Mouse (Mus musculus) embryonic facial prominence, embryonic 13.5 days (tissue): Measurements from ENCODE around the gene Mdm2. TPM values are rescaled to one million over a fixed set of nuclear protein-coding genes. Genes with fewer than 3 reads are reported as not detected.

Experiments used
- ATAC-seq: fragments of 200-750 bp; cut with Nextera tagmentation; 2 replicates; pipeline ENCODE4 v1.8.0; 2017; ENCODE audit warnings: low read depth; ENCODE audit not compliant: insufficient number of reproducible peaks, insufficient read depth, low FRiP score, low TSS enrichment
- H3K27ac ChIP-seq: fragments of 300-500 bp; sonication (generic); 2 replicates; pipeline ENCODE4 v1.5.1; 2015; ENCODE audit warnings: moderate library complexity, mild to moderate bottlenecking, inconsistent platforms
- H3K27me3 ChIP-seq: fragments of 300-500 bp; sonication (generic); 2 replicates; pipeline ENCODE4 v1.6.1; 2015; ENCODE audit warnings: mild to moderate bottlenecking, inconsistent platforms
- H3K36me3 ChIP-seq: fragments of 300-500 bp; sonication (generic); 2 replicates; pipeline ENCODE4 v1.6.1; 2015; ENCODE audit warnings: mild to moderate bottlenecking, inconsistent platforms
- H3K4me1 ChIP-seq: fragments of 300-500 bp; sonication (generic); 2 replicates; pipeline ENCODE4 v1.6.1; 2015; ENCODE audit warnings: inconsistent platforms
- H3K4me2 ChIP-seq: fragments of 300-500 bp; sonication (generic); 2 replicates; pipeline ENCODE4 v1.6.1; 2015; ENCODE audit warnings: moderate library complexity, mild to moderate bottlenecking, inconsistent platforms
- H3K4me3 ChIP-seq: fragments of 300-500 bp; sonication (generic); 2 replicates; pipeline ENCODE4 v1.5.1; 2015; ENCODE audit warnings: mild to moderate bottlenecking, inconsistent platforms
- H3K9ac ChIP-seq: fragments of 300-500 bp; sonication (generic); 2 replicates; pipeline ENCODE4 v1.6.1; 2015; ENCODE audit warnings: mild to moderate bottlenecking, inconsistent platforms
- H3K9me3 ChIP-seq: fragments of 300-500 bp; sonication (generic); 2 replicates; pipeline ENCODE4 v1.6.1; 2016; ENCODE audit warnings: inconsistent platforms
- WGBS: fragments of 180-500 bp; shearing (Covaris S2); methylation state at CpG from one replicate; pipeline ENCODE4 v1.1.7; 2015; ENCODE audit warnings: mixed read lengths; 5-methylcytosine and 5-hydroxymethylcytosine counted together
- polyA plus RNA-seq: library from polyadenylated mRNA; unstranded; fragments of >200 nt; fragmentation: Nextera tagmentation; extraction: Ambion mirVana; gene quantifications from 2 replicates; pipeline ENCODE4 v1.2.1, GENCODE M21; 2015

The Mdm2 gene
- polyA plus RNA-seq, 1 experiment from 2014 or later: 49.3 TPM

GRCm38 (mm10) chr10:117730140-117730539, 19.6 kb upstream of the Mdm2 start:
- H3K36me3 ChIP-seq: peaks cover 6% of the 10 kb centered on the region
- 92% methylated on average over 7 of the region's 7 CpGs for whole genome bisulfite sequencing
- ATAC-seq: no peak

GRCm38 (mm10) chr10:117729139-117729814, 18.7 kb upstream of the Mdm2 start:
- Histone ChIP-seq H3K4me2 (no peak overlapping the region), H3K27me3 (no peaks in the 10 kb centered on the region), H3K9me3 (no peaks in the 10 kb centered on the region), H3K4me1 (no peaks in the 10 kb centered on the region), H3K4me3 (no peak overlapping the region), H3K9ac (no peak overlapping the region), H3K36me3 (peaks cover 6% of the 10 kb centered on the region), H3K27ac (no peak overlapping the region)
- 60% methylated on average over 11 of the region's 11 CpGs for WGBS
- ATAC-seq: no peak

More at GRCm38 (mm10) chr10:117730140-117730539, 19.6 kb upstream of the Mdm2 start:
- H3K27ac ChIP-seq: no peak overlapping the region
- H3K9ac ChIP-seq: no peak overlapping the region
- H3K9me3 ChIP-seq: no peaks in the 10 kb centered on the region
- H3K4me2 ChIP-seq: no peak overlapping the region
- no peak overlapping the region for H3K4me3 ChIP-seq
- H3K4me1 ChIP-seq: no peaks in the 10 kb centered on the region
- no peaks in the 10 kb centered on the region for H3K27me3 ChIP-seq

- Histone ChIP-seq H3K4me1 (no peaks in the 10 kb centered on the region), H3K27ac (no peak overlapping the region), H3K4me2 (no peak overlapping the region), H3K9me3 (no peaks in the 10 kb centered on the region), H3K36me3 (peaks cover 6% of the 10 kb centered on the region), H3K4me3 (no peak overlapping the region), H3K27me3 (no peaks in the 10 kb centered on the region), H3K9ac (no peak overlapping the region)
- WGBS: 81% methylated on average over 5 of the region's 5 CpGs
- no peak for ATAC-seq
Observed at GRCm38 (mm10) chr10:117728574-117728973, 18.0 kb upstream of the Mdm2 start.

GRCm38 (mm10) chr10:117727518-117728110, 17.1 kb upstream of the Mdm2 start:
- Histone ChIP-seq H3K4me3 (no peak overlapping the region), H3K9me3 (no peaks in the 10 kb centered on the region), H3K4me1 (no peaks in the 10 kb centered on the region), H3K9ac (no peak overlapping the region), H3K27me3 (no peaks in the 10 kb centered on the region), H3K4me2 (no peak overlapping the region), H3K36me3 (peaks cover 1% of the 10 kb centered on the region; the same call in 1 of the 2 replicates), H3K27ac (no peak overlapping the region)
- ATAC-seq: no peak
- 78% methylated on average over 9 of the region's 9 CpGs for WGBS

GRCm38 (mm10) chr10:117726888-117727385, 16.4 kb upstream of the Mdm2 start:
- 93% methylated on average over 4 of the region's 4 CpGs for WGBS
- no peaks in the 10 kb centered on the region for H3K4me1 ChIP-seq
- H3K27me3 ChIP-seq: no peaks in the 10 kb centered on the region
- H3K9ac ChIP-seq: no peak overlapping the region
- H3K4me3 ChIP-seq: no peak overlapping the region
- H3K27ac ChIP-seq: no peak overlapping the region
- H3K36me3 ChIP-seq: no peaks in the 10 kb centered on the region
- no peak for ATAC-seq
- H3K9me3 ChIP-seq: no peaks in the 10 kb centered on the region
- no peak overlapping the region for H3K4me2 ChIP-seq

GRCm38 (mm10) chr10:117726350-117726749, 15.8 kb upstream of the Mdm2 start:
- Histone ChIP-seq H3K27ac (no peak overlapping the region), H3K9ac (no peak overlapping the region), H3K36me3 (no peaks in the 10 kb centered on the region), H3K4me1 (no peaks in the 10 kb centered on the region), H3K9me3 (no peaks in the 10 kb centered on the region), H3K27me3 (no peaks in the 10 kb centered on the region), H3K4me3 (no peak overlapping the region), H3K4me2 (no peak overlapping the region)
- 86% methylated on average over 4 of the region's 4 CpGs for WGBS
- ATAC-seq: no peak

GRCm38 (mm10) chr10:117725671-117726070, 15.1 kb upstream of the Mdm2 start:
- ATAC-seq: no peak
- Histone ChIP-seq H3K9ac (no peak overlapping the region), H3K36me3 (no peaks in the 10 kb centered on the region), H3K9me3 (no peaks in the 10 kb centered on the region), H3K4me3 (no peak overlapping the region), H3K4me2 (no peak overlapping the region), H3K4me1 (no peaks in the 10 kb centered on the region), H3K27me3 (no peaks in the 10 kb centered on the region), H3K27ac (0 out of 2 replicates have a peak overlapping the region, but pooled peaks have one; percentile 51)
- WGBS: 71% methylated on average over 7 of the region's 7 CpGs

GRCm38 (mm10) chr10:117724804-117725361, 14.3 kb upstream of the Mdm2 start:
- H3K4me1 ChIP-seq: no peaks in the 10 kb centered on the region
- ATAC-seq: no peak
- no peak overlapping the region for H3K9ac ChIP-seq
- H3K4me3 ChIP-seq: no peak overlapping the region
- H3K36me3 ChIP-seq: no peaks in the 10 kb centered on the region
- H3K27me3 ChIP-seq: no peaks in the 10 kb centered on the region
- H3K4me2 ChIP-seq: no peak overlapping the region
- H3K9me3 ChIP-seq: no peaks in the 10 kb centered on the region
- WGBS: 94% methylated on average over 3 of the region's 3 CpGs
- H3K27ac ChIP-seq: no peak overlapping the region

GRCm38 (mm10) chr10:117724136-117724718, 13.7 kb upstream of the Mdm2 start:
- H3K4me3 ChIP-seq: no peak overlapping the region
- H3K4me1 ChIP-seq: no peaks in the 10 kb centered on the region
- no peaks in the 10 kb centered on the region for H3K36me3 ChIP-seq
- no peak for ATAC-seq
- WGBS: 78% methylated on average over 5 of the region's 5 CpGs
- H3K9ac ChIP-seq: no peak overlapping the region
- H3K9me3 ChIP-seq: no peaks in the 10 kb centered on the region
- no peaks in the 10 kb centered on the region for H3K27me3 ChIP-seq
- no peak overlapping the region for H3K27ac ChIP-seq
- H3K4me2 ChIP-seq: no peak overlapping the region

GRCm38 (mm10) chr10:117718161-117719119, 7.9 kb upstream of the Mdm2 start:
- Histone ChIP-seq H3K27ac (no peak overlapping the region), H3K9ac (no peak overlapping the region), H3K27me3 (no peaks in the 10 kb centered on the region), H3K4me3 (no peak overlapping the region), H3K4me2 (peak overlapping the region; percentile 20; the same call in 1 of the 2 replicates), H3K9me3 (no peaks in the 10 kb centered on the region), H3K4me1 (peaks cover 15% of the 10 kb centered on the region), H3K36me3 (no peaks in the 10 kb centered on the region)
- no peak for ATAC-seq
- 50% methylated on average over 19 of the region's 19 CpGs for WGBS

- H3K4me2 ChIP-seq: peak overlapping the region; percentile 20; the same call in 1 of the 2 replicates
- H3K27me3 ChIP-seq: no peaks in the 10 kb centered on the region
- ATAC-seq: no peak
- no peaks in the 10 kb centered on the region for H3K36me3 ChIP-seq
- peaks cover 15% of the 10 kb centered on the region for H3K4me1 ChIP-seq
- no peak overlapping the region for H3K9ac ChIP-seq
- H3K27ac ChIP-seq: no peak overlapping the region
- H3K9me3 ChIP-seq: no peaks in the 10 kb centered on the region
- no peak overlapping the region for H3K4me3 ChIP-seq
- 7% methylated on average over 4 of the region's 4 CpGs for WGBS
Observed at GRCm38 (mm10) chr10:117717583-117717982, 7.0 kb upstream of the Mdm2 start.
